Mouse (Mus musculus): ENCODE measurements around the gene A430005L14Rik. TPM values are rescaled to one million over a fixed set of nuclear protein-coding genes. Genes with fewer than 3 reads are reported as not detected.
"Not testable (repeated sequence)": the region's sequence is repeated elsewhere in the genome, so short reads cannot be mapped to it uniquely, and the experiment has no call there.

Gene A430005L14Rik
- total RNA-seq (2021): 10 to 100 TPM; 12.3 to 16.4 TPM

DNA sequence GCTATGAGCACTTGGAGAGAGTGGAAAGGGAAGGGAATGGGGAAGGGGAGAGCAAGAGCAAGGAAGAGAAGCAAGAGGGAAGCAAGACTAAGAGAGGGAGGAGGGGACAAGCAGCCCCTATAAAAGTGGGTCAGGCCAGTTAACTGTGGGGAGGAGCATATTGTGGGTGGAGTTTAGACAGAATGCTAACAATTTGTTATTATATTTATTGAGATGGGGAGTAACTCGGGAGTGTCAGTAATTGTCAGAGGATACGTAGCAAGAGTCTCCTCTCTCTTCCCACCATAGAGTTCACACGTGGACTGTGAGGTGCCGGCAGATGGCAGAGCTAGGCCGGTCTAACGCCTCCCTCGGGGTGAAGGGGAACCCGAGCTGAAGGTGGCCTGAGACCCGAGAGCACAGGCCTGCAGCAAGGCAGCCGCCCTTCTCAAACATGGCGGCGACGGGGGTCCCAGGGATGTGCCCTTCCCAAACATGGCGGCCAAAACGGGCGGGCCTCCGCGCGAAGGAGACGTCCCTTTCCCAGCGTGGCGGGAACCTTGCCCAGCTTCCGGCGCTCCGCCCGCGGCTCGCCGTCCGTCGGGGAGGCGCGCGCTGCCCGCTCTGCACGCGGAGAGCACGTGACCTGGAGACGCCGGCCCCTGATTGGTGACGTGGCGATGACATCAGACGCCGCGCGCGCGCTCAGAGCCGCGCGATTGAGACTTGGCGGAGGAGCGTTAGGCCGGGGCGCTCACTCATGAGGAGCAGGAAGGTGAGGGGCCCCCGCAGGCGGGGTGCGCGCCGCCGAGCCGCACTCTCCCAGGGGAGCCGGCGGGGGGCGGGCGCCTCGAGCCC is at the start of gene A430005L14Rik:
Gene A430005L14Rik, plus strand, starts transcription at position 669 of the 837 bp plus-strand sequence.
- intact Hi-C loops (cut with DNase I): loop anchor here (5.0 kb wide), 1 partner anchor 56 kb away; the partner anchor contains the start of gene Lrrc47
- peak; percentile 97 to 98 for DNase-seq

DNA sequence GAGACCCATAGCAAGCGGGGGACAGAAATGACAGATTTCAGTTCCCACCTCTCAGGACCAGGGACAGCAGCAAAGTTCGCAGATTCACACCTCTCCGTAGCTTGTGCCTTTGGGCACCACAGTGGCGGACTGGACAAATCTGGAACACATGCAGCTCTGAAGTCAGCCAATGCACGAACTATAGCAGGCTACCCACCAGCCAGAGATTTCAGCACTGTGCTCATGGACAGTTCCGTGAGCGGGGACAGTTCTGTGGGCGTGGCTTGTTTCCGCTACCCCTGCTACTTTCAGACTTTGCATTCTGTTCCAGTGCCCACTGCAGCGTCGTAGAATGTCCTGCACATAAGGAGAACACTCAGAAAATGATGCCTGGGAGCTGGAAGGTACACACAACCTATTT is 49.5 kb upstream of the A430005L14Rik start:
- DNase-seq: peak; percentile 45 to 64
- intact Hi-C loops (cut with DNase I): no loop called here

DNA sequence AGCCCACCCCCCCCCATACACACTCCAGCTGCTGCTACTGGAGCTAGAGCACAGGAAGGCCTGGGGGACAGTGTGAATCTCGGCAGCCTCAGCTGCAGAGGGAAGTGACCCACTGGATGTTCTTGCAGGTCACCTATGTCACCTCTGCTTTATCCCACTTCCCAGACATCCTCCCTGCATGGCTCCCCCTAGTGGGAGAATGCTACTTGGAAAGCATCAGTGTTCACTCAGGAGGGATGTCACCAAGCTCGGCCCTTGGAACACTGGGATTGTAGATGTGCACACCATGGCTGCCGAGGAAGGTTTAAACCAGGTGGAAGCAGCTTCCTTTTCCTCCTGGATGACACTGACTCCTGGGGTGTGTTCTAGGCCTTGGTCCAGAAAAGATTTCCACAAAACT is 43.4 kb upstream of the A430005L14Rik start:
- intact Hi-C loops (cut with DNase I): no loop called here
- DNase-seq: no peak

DNA sequence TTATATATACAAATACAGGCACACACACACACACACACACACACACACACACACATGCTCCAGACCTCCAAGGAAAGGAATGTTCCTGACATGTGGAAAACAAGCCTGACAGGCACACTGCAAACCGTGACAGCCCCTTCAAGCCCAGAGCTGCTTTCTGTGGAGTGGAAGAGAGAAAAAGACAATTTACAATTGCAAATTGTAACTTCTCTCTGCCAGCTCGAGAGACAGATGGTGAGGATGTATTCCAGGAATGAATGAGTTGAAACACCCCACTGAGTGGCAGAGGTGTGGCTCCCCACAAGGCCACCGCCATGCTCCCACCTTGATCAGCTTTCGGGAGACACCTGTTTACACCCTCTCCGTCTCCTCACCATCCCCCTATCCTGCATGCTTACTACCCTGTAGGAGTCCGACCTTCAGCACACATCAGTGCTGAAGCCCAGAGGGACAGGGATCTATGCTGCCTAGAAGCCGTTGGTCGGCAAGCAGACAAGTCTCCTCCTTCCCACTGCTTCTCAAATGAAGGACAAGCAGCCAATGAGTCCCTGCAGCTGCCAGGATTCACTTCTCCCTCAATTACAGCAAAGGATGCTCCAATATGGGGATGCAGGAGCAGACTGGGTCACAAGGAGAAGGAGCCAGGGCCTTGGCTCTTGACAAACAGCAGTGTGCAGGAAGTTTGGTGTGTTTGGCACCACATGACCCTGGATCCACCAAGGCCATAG is 39.1 kb upstream of the A430005L14Rik start:
- intact Hi-C loops (cut with DNase I): no loop called here
- DNase-seq: no peak

DNA sequence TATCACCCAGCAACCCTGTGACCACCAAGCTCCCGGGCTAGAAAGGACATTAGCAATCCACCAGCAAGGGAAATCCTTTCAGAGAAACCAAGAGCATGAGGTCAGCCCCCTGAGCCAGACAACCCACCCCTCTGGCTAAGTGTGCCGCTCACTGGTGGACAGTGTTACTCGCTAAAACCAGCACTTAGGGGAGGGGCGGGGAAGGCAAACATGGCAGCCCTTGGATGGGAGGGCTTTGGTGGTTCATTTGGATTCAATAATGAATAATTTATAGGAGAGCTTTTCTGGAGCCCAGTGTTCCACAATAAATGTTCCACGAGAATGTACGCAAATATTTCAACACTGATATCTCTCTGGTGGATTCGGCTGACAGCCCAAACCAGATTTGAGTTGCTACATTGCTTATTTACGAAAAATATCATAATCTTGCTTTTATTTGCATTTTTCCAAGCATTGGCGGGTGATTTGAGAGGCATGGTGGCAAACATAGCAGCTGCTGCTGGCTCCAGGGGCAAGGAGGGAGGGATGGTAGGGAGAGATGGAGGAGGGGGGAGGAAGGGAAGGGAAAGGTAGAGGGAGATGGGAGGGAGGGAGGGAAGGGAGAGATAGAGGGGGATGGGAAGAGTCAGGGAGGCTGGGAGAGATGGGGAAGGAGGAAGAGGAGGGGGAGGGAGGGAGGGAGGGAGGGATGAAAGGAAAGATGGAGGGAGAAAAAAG is 36.4 kb upstream of the A430005L14Rik start:
- DNase-seq: no peak
- intact Hi-C loops (cut with DNase I): no loop called here

DNA sequence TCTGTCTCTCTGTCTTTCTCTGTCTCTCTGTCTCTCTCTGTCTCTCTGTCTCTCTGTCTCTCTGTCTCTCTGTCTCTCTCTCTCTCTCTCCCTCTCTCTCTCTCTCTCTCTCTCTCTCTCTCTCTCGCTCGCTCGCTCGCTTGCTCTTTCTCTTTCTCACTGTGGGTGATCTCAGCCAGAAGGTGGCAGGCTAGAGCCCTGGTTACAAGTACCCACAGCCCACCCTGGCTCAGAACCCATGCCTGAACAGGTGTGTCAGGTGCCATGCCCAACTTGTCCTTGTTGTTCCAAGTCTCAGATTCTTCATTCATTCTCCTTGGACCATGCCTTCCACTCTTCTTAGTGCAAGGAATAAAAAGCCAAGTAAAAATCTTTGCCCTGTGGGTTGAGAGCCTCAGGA is 34.9 kb upstream of the A430005L14Rik start:
- intact Hi-C loops (cut with DNase I); DNase-seq: not testable (repeated sequence)

DNA sequence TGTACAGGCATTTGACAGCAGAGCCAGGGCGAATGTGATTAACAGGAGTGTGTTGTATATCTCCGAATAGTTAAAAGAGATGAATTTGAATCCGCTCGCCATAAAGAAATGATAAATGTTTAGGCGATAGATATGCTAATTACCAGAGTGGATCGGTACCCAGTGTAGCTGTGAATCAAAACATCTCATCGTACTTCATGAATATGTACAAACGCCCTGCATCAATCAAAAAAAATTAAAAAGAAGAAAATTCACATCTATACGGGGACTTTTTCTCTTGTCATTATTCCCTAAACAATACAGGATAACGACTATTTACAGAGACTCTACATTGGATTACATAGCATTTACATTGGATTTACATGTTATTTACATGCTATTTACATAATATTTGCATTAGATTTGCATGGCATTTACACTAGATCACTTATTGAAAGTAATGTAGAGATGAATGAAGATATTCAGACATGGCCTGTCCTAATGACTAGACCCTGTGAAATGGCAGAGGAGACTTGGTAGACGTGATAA is 28.2 kb upstream of the A430005L14Rik start:
- no peak for DNase-seq
- intact Hi-C loops (cut with DNase I): no loop called here

DNA sequence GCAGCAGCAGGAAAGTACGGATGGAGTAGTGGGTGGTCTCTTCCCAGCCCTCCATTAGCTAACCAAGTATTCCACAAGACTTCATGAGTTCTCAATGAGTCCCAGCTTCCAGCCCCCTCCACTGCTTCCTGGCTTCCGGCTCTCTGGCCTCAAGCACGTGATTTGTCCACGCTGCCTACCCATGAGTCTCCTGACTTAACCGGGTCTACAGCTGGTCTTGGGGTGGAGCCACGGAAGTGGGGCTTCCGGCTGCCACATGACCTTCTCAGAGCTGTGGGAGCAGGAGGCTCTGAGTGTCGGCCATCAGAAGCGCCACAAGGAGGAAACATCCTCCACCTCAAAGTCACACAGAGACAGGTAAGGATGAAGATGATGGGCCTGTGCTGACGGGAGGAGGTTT is 27.6 kb upstream of the A430005L14Rik start:
- intact Hi-C loops (cut with DNase I): no loop called here
- DNase-seq: no peak

DNA sequence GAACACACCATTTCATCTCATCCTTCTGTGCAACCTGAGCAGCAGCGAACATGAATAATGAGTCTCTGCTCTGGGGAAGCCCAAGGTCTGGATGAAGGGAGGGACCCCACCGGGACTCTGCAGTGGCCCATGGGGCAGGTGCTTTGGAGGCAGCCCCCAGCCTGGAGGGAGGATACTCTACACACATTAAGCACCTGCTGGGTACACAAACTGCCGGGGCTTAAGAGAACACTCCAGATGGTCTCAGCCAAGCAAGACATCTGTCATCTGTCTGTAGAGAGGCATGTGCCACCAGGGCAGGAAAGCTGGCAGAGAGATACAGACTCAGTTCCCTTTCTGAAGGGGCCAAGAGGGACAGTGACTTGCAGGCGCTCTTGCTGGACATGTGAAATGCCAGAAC is 27.1 kb upstream of the A430005L14Rik start:
- intact Hi-C loops (cut with DNase I): loop anchor here (10.0 kb wide), 1 partner anchor 755 kb away; no protein-coding TSS in a partner anchor
- DNase-seq: no peak

DNA sequence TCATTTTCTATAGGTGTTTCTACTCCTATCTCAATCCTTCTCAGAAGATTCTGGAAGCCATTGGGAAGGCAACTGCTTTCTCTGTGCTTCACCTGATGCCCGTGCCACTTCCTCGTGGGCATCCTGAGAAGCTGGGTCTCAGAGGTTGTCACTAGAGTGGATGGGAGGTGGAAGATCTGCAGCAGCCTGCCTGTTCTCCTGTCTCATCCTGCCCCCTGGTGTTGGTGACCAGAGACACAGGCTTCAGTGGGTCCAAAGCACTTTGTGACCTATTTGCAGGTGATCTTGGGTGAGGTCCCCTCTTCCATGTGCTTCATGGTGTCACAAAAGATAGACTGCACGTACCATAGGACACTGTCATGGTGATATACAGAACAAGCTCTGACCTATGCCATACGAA is 13.8 kb upstream of the A430005L14Rik start:
- intact Hi-C loops (cut with DNase I): loop anchor here (2.0 kb wide), 1 partner anchor 1412 kb away; no protein-coding TSS in a partner anchor
- peak; percentile 30 to 60 for DNase-seq

DNA sequence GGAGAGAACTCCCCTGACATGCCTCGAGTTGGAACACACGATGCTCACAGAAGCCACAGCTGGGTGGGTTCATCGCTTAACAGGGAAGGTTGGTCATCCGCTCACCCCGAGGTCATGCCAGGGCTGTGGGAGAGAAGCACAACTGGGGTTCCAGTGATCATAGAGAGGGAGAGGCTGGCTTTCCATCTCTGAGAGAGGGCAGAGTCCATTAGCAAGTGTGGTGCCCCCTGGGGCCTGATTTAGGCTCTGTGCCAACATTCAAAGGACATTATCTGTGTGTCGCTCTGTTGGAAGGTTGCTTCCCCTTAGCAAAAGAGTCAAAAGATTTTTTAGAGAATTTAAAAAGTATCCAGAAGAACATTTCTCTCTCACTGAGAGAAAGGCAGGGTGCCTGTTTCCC is 12.8 kb upstream of the A430005L14Rik start:
- intact Hi-C loops (cut with DNase I): no loop called here
- DNase-seq: no peak

DNA sequence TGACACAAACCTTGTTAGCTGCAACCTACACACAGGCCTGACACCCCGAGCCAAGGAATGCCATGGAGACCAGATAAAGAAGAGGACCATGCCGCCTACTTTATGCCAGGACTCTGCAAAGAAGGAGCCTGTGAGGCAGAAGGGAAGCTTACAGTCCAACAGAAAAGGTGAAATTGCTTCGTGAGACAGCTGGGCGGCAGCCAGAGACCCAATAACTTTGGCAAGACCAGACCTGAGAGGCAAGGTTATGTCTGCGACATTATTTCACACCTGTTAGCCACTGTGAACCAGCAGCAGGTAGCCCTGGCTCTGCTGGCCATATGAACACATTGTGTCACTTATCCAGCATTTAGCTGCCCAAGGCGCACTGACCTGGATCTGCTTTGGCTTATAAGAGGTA is 11.3 kb upstream of the A430005L14Rik start:
- no peak for DNase-seq
- intact Hi-C loops (cut with DNase I): no loop called here

DNA sequence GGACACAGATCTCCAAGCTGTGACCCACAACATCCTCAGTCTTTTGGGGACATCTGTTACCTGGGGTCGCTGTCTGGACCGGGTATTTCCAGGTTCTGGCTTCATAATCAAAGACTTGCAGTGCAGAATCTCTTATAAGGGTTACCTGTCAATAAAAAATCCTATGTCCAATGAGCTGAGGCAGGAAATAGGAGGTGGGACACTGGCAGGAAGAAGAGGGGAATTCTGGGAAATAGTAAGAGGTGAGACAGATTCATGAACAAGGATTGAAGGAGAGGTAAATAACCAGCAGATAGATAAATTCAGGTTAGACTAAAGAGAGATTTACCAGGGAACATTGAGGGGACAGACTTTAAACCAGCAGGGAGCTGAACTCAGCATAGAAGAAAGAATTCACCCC is 6.7 kb upstream of the A430005L14Rik start:
- DNase-seq: no peak
- intact Hi-C loops (cut with DNase I): no loop called here

DNA sequence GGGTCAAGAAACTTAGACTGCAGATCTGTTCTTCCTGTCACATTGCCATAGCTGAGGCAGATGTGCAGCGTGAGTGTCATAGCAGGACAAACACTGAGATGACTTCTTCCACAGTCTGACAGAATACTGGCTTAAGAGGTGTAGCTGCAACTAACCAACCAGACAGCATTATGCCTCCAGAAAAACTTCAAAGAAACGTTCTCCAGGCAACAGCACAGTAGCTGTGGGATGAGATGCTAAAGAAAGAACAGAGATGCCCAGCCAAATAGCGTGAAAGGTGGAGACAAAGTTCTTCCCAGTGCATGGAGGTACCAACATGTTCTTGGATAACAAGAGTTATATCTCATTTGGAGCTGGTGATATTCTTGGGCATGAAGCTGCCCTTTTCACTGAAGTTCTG is 5.9 kb upstream of the A430005L14Rik start:
- DNase-seq: no peak
- intact Hi-C loops (cut with DNase I): no loop called here

DNA sequence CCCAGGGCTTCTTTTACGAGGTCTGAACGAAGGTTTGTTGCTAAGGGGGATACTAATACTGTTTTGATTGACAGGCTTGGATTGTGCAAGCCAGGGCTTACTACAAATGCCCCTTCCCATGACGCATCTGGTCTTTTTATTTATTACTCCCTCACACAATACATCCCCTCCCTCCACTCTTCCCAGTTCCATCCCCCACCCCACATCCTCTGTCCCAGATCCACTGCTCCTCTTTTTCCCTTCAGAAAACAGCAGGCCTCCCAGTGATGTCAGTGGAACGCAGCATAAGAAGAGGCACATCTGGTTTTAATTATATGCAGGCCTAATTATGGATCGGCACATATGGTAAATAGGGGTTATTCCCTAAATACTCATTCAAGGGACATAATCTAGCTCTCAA is 5.3 kb upstream of the A430005L14Rik start:
- no peak for DNase-seq
- intact Hi-C loops (cut with DNase I): no loop called here

DNA sequence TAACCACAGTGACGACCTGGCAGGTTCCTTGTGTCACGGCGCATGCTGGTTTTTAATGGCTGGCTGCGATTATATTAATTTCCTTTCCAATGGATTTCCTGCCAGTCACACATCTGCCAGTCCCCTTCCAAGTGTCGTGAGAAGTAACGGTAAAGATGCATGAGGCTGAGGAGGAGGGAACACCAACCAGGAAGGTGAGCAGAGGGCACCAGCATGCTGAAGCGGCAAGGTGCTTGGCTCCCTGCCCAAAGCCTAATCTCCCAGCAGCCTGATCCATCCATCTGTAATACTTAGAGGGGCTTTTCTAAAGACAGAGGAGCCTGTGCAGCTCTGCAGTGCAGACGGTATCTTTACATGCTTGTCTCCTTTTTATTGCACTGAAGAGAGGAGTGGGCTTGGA is 1.4 kb upstream of the A430005L14Rik start:
- no peak for DNase-seq
- intact Hi-C loops (cut with DNase I): loop anchor here (5.0 kb wide), 1 partner anchor 57 kb away; the partner anchor contains the start of gene Lrrc47

DNA sequence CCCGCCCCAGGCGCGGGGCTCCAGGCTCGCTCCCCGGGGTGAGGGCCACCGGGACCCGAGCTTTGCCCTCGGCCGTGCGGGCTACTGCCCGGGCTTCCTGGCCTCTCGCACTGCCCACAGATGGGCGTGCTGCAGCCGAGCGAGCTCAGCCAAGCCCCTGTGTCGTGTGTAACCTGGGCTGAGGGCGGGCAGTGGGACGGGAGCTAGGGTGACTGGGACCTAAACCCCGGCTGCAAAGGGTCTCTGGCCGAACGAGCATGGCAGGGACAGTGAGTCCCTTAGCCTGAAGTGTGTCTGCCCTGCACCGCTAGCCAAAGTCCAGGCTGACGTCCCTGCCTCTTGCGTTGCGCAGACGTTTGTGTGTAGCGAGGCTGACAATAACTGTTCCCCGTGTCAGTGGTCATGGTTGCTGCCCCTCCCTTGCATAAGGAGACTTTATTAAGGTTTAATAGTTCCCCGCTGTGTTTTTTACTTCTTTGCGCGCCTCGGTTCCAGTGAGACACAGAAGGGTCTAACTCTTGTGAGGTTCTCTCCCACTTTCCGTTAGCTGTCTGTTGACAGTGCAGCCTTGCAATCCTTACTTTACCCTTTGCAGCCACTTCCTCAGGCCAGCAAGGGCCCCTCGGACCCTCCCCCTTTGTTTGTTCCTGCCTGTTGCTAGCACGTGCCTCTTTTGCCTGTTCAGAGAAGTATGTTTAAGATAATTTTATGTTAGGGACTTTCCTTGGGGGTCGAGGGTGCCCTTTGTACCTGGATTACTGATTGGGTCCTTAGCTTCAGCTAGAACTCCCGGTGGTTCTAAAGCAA is 610 bp downstream of the A430005L14Rik start:
- intact Hi-C loops (cut with DNase I): loop anchor here (5.0 kb wide), 1 partner anchor 55 kb away; the partner anchor contains the start of gene Lrrc47
- peak in 1 of 2 experiments; percentile 6 for DNase-seq

DNA sequence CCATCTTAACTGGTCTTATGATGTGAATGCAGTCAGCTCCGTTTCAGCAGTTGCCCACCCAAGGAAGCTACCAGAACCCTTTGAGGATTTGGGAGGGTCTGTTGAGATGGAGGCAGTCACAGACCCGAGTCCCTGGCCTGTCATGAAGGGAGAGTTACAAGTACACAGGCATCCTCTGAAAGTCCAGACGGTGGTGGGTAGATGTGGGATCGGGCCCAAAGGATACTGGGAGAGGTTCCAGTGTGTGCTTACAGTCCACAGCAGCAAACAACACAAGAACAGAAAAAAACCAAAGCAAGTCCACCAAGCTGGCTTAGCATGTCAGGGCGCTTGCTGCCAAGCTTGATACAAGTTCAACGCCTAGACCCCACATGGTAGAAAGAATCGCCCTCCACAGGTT is 5.6 kb downstream of the A430005L14Rik start:
- intact Hi-C loops (cut with DNase I): no loop called here
- no peak for DNase-seq

DNA sequence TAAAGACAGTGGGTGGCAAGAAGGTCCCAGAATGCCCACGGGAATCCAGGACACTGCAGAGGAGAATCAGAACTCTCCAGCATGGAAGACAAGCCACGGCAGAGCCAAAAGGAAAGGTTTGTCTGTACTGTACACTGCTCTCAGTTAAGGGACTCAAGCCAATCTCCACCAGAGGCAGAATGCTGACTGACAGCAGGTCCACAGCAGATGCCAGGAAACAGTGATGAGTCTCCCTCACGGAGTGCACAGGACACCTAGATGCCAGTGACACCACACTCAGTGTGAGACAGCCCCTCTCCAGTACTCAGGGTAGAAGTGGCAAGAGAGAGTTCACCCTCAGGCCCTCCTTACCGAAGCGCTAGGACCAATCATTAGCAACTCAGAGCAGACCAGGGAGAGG is 9.6 kb downstream of the A430005L14Rik start:
- no peak for DNase-seq
- intact Hi-C loops (cut with DNase I): no loop called here

DNA sequence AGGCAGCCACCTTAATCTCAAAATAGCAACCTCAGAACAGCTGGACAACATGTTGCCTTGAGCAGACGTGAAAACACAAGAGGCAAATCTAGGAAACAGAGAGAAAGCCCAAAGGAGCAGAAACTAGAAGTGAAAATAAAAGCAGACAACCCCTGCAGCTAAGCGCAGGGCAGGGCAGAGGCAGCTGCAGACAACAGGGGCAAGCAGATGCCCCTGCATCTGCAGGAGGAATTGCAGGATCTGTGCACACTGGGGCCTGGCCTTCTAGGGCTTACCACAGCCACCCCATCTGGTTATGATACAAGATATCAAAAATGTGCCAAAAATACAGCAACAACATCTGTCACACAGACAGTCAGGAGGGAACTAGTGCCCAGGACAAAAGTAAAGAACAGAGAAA is 10.5 kb downstream of the A430005L14Rik start:
- intact Hi-C loops (cut with DNase I): no loop called here

More for the DNA sequence above, 10.5 kb downstream of the A430005L14Rik start:
- DNase-seq: no peak
